Mouse (Mus musculus): ENCODE data around the gene Spag17.
"Not testable (repeated sequence)": the region's sequence is repeated elsewhere in the genome, so short reads cannot be mapped to it uniquely, and the experiment has no call there.

Spag17 gene

GRCm38 (mm10) chr3:99885187-99885811 is at the start of gene Spag17:
Gene Spag17, plus strand, starts transcription at chr3:99885406.
- peak; percentile 9 for DNase-seq (ENCODE audit: low spot score)

GRCm38 (mm10) chr3:99842333-99842732 is 42.9 kb upstream of the Spag17 start:
- DNase-seq (ENCODE audit: low spot score), result no peak

GRCm38 (mm10) chr3:99842808-99843207 is 42.4 kb upstream of the Spag17 start:
- no peak for DNase-seq (ENCODE audit: low spot score)

GRCm38 (mm10) chr3:99843233-99843632 is 42.0 kb upstream of the Spag17 start:
- no peak for DNase-seq (ENCODE audit: low spot score)

- no peak for DNase-seq (ENCODE audit: low spot score)
Observed at GRCm38 (mm10) chr3:99850926-99851325, 34.3 kb upstream of the Spag17 start.

- no peak for DNase-seq (ENCODE audit: low spot score)
Observed at GRCm38 (mm10) chr3:99854595-99854994, 30.6 kb upstream of the Spag17 start.

- no peak for DNase-seq (ENCODE audit: low spot score)
Observed at GRCm38 (mm10) chr3:99858922-99859321, 26.3 kb upstream of the Spag17 start.

- DNase-seq (ENCODE audit: low spot score), result no peak
Observed at GRCm38 (mm10) chr3:99864706-99865105, 20.5 kb upstream of the Spag17 start.

GRCm38 (mm10) chr3:99875137-99875536 is 10.1 kb upstream of the Spag17 start:
- no peak for DNase-seq (ENCODE audit: low spot score)

GRCm38 (mm10) chr3:99881498-99881897 is 3.7 kb upstream of the Spag17 start:
- no peak for DNase-seq (ENCODE audit: low spot score)

- no peak for DNase-seq (ENCODE audit: low spot score)
Observed at GRCm38 (mm10) chr3:99883988-99884564, 1.1 kb upstream of the Spag17 start.

GRCm38 (mm10) chr3:99894741-99895140 is 9.5 kb downstream of the Spag17 start:
- DNase-seq (ENCODE audit: low spot score), result not testable (repeated sequence)

GRCm38 (mm10) chr3:99913809-99914439 is 28.7 kb downstream of the Spag17 start:
- no peak for DNase-seq (ENCODE audit: low spot score)

GRCm38 (mm10) chr3:99922944-99923343 is 37.7 kb downstream of the Spag17 start:
- DNase-seq (ENCODE audit: low spot score), result no peak

- DNase-seq (ENCODE audit: low spot score), result no peak
Observed at GRCm38 (mm10) chr3:99930920-99931620, 45.9 kb downstream of the Spag17 start.

- no peak for DNase-seq (ENCODE audit: low spot score)
Observed at GRCm38 (mm10) chr3:99936159-99936558, 51.0 kb downstream of the Spag17 start.

GRCm38 (mm10) chr3:99938611-99939286 is 53.5 kb downstream of the Spag17 start:
- DNase-seq (ENCODE audit: low spot score), result no peak

GRCm38 (mm10) chr3:99945171-99945570 is 60.0 kb downstream of the Spag17 start:
- DNase-seq (ENCODE audit: low spot score), result no peak

- DNase-seq (ENCODE audit: low spot score), result no peak
Observed at GRCm38 (mm10) chr3:99954039-99954602, 68.9 kb downstream of the Spag17 start.

GRCm38 (mm10) chr3:99956517-99956916 is 71.3 kb downstream of the Spag17 start:
- no peak for DNase-seq (ENCODE audit: low spot score)

- no peak for DNase-seq (ENCODE audit: low spot score)
Observed at GRCm38 (mm10) chr3:99959805-99960485, 74.7 kb downstream of the Spag17 start.

Measured in ovary, adult 18-20 months (tissue).